Mouse (Mus musculus) heart, postnatal 0 days (tissue): ENCODE data around the gene Slmap.

Source experiments
- CTCF ChIP-seq: IDR thresholded peaks from 2 replicates; pipeline ENCODE4 v1.5.1; 2016; ENCODE audit warnings: antibody characterized with exemption, control low read depth, low read depth
- EP300 ChIP-seq: IDR thresholded peaks from 2 replicates; pipeline ENCODE4 v1.6.1; 2016; ENCODE audit warnings: antibody characterized with exemption, low read depth

DNA sequence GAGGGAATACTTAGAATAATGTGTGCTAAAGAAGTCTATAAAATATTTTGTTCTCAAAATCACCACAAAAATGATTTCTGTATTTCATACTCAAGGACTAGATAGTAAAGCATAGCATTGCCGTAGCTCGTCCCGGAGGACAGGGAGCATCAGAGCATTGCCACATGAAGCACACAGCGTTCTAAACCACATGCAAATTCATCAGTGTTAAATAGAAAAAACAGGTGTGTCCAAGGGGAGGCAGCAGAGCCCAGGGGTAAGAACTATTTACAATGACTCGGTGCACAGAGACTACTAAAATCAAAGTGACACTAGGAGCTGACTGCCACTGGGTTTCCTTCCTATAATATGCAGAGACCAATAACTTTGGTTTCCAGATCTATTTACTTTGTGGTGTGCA lies 57.0 kb downstream of the Slmap start:
- TF ChIP-seq CTCF (no peak), EP300 (no peak)
